Mouse (Mus musculus) cerebellum, adult 2 months (tissue): ENCODE measurements around the gene 5730522E02Rik.

ENCODE experiments used
- CTCF ChIP-seq: fragments of 200-500 bp; IDR thresholded peaks from 2 replicates; pipeline ENCODE4 v1.5.1; 2011; ENCODE audit warnings: low read depth, mild to moderate bottlenecking, control low read depth, low read length, moderate library complexity, borderline replicate concordance; ENCODE audit not compliant: insufficient read depth
- POLR2A ChIP-seq: fragments of 200-500 bp; IDR thresholded peaks from 2 replicates; pipeline ENCODE4 v1.6.1; 2011; ENCODE audit warnings: low read length, control low read depth, borderline replicate concordance; ENCODE audit not compliant: insufficient read depth

- no peak for TF ChIP-seq POLR2A
- TF ChIP-seq CTCF: no peak
Observed at GRCm38 (mm10) chr11:25743664-25744063, 466.9 kb downstream of the 5730522E02Rik start.
